Mouse (Mus musculus) large intestine, adult 2 months (tissue): ENCODE data around the gene Helz. TPM values are rescaled to one million over a fixed set of nuclear protein-coding genes. Genes with fewer than 3 reads are reported as not detected.

Experiments used
- polyA plus RNA-seq: library from polyadenylated mRNA; depleted of rRNA; stranded (reverse); fragments of >200 nt; gene quantifications from 2 replicates; pipeline ENCODE4 v1.2.3, GENCODE M21; 2012; rRNA removed

Gene Helz
- polyA plus RNA-seq, 1 experiment, result 13.6 TPM

Other genes starting within 250 kb of the Helz start
- gene Pitpnc1, start 77.2 kb upstream of the Helz start, polyA plus RNA-seq, result 2.4 and 3.3 TPM in 2 replicates
- 13.0 and 13.8 TPM in 2 replicates for gene Psmd12, start 68.4 kb upstream of the Helz start, polyA plus RNA-seq
- 0.11 and 0.35 TPM in 2 replicates for gene Cacng1, start 168.6 kb downstream of the Helz start, polyA plus RNA-seq
- gene Cacng4, start 246.6 kb downstream of the Helz start, polyA plus RNA-seq, result 0.29 and 0.58 TPM in 2 replicates